Mouse (Mus musculus) mature B cell (primary cell): Measurements from ENCODE around the gene Tectb.
"Not testable (repeated sequence)": the region's sequence is repeated elsewhere in the genome, so short reads cannot be mapped to it uniquely, and the experiment has no call there.

Experiments used
- in situ Hi-C: fragments of 300-500 bp; cut with MboI; formaldehyde crosslinking; loops from 2 replicates; pipeline ENCODE4 v1.14.3; 2019

Tectb gene

DNA sequence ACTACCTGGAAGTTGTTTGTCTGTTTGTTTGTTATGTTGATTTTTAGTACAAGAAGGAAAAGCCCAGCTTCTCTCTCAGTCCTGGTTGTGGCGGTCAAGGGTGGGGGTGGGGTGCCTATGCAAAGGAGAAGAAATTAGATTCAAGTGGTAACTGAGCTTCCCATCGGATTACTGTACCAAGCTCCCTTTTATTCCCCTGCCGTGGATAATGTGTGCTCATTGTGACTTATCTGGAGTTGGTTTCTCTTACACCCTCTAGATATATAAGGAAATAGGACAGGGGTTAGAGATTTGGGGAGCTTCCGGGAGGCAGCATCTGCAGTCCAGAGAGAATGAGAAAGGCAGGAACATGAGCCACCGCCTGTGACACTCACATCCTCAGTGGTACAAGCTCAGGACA, at the start of gene Tectb:
Gene Tectb (plus strand): TSS at position 301 of the 400 bp plus-strand sequence.
- in situ Hi-C loops = no loop called here

DNA sequence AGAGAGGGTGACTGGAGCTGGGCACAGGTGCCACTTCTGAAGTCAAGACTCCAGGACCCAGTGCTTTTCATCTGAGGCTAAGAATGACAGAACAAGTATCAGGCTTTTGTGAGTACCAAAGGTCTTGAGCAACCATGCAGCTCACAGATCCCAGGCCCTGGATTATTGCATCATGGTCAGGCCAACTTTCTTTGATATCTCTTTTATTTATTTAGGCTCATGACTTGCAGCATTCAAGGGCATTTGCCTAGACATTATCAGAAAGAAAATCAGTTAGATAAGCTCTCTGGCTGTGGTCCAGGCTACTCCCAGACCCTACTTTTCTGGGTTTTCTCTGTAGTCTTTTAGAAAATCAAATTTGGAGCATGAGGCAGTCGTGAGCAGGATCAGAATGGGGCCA, 48.8 kb upstream of the Tectb start:
- in situ Hi-C loops = no loop called here

DNA sequence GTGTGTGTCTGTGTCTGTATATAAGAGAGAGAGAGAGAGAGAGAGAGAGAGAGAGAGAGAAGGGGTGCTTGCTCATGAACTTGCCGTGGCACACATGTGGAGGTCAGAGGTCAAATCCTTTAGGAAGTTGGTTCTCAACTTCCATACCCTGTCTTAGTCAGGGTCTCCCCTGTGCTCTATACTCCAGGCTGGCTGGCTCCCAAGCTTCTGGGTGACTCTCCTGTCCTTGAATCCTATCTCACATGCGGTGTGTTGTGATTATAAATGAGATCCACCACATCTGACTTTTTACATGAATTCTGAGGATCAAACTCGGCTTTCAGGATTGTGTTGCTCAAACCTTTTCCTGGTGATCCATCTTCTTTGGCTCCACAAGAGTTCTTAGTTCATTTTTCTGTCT, 48.1 kb upstream of the Tectb start:
- in situ Hi-C loops = no loop called here

DNA sequence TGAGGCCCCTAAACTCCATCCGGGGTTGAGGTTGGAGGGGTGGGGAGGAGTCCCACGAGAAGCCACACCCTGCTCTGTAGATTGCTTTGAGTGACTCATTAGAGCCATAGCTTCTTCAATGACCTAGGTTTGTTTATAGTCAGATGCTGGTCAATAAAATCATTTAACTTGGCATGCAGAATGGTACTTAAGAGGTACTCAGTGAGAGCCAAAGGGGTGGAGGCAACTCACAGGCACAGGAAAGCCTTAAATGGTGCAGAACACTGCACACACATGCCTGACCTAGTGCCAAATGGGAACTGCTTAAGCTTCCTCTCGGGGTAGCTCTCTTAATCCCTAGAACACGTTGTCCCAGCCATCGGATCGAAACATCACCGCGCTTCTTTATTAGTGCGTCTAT, 46.0 kb upstream of the Tectb start:
- in situ Hi-C loops = no loop called here

DNA sequence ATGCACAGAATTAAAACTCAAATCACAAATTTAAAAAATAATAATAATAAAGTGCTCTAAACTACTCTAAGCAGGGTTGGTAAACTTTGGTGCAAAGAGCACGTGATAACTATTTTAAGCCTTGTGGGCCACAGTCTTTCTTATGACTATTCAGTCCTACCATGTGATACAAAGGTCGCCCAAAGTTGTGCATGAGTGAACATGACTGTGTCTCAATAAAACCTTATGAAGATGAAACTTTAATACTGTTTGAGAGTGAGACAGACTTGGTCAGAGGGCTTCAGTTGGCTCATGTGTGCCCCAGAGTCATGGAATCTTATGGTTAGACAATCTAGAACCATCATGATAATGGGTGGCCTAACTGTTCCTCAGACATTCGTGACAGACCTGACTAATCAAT, 44.6 kb upstream of the Tectb start:
- in situ Hi-C loops = no loop called here

DNA sequence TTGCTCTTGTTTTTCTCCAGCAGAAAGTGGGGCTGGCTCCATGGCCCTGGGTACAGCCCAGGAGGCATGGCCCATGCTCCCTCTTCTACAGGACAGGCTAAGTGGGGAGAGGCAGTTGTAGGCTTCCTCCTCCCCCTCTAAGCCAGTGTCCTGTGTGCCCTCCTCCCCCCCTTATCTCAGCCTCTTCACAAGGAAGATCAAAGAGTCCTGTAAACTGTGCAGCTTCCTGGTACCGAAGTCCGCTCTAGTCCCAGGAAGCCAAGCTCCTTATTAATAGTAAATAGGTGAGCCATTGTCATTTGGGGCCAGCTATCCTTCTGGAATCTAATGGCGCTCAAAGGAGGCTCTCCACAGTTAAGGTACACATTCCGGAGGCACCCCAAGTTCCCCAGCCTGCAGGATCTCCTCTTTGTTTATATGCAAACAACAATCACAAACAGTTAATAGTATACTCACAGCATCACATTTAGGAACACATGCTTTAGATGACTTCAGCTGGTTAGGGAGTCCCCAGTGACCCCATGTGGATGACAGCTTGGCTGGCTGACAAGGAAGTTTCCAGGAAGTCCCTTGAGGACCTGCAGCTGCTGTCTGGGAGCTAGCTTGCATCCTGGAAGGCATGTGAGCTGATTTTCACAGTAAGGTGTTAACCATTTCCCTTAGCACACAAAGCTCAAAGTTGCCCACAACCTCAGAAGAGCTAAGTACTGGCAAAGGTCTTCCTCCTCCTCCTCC, 43.7 kb upstream of the Tectb start:
- in situ Hi-C loops = no loop called here

DNA sequence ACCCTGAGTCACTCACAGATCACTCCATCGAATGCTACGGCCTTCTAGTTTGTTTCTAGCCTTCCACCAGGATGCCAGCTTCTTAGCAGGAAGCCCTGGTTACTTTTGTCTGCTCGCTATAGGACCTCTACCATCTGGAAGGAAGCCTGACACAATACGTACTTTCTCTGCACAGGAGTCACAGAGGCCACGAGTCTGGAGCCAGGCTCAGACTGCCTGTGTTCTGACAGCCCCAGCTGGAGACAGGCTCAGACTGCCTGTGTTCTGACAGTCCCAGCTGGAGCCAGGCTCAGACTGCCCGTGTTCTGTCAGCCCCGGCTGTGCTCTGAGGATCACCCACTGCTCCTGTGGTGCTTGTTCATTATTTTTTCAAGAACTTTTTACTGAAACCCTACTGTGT, 42.6 kb upstream of the Tectb start:
- in situ Hi-C loops = no loop called here

DNA sequence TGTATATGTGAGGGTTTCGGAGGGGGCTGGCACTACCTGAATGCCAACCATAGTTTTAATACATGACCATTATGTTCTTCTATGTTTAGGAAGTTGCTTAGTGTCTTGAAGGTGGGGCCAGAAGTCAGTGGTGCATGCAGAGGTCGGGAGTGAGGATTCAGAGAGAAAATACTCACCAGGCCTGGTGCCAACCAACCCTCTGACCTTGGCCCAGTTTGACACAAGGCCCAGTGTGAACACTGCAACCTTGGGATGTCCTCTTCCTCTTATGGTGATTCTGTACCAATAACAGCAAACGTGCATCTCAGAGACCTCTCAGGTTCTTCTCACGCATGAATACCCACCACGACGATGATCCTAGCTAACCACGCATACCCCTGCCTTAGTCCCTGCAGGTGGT, 42.0 kb upstream of the Tectb start:
- in situ Hi-C loops = no loop called here

DNA sequence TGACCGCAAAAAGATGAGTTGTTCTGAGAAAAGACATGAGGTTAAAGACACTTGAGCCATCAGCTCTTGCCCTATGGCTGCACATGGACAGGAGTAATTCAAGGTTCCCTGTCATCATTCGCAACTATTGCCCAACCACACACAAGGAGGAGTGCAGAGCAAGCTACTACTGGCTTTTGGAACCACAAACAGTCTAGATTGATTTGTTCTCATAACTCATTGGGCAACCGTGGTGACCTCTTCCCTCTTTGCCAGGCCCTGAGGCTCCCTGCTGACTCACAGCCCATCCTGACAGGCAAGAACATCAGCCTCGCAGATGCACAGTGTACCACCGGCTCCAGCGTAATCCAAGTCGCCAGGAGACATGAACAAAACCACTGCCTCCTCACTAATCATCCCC, 41.2 kb upstream of the Tectb start:
- in situ Hi-C loops = no loop called here

DNA sequence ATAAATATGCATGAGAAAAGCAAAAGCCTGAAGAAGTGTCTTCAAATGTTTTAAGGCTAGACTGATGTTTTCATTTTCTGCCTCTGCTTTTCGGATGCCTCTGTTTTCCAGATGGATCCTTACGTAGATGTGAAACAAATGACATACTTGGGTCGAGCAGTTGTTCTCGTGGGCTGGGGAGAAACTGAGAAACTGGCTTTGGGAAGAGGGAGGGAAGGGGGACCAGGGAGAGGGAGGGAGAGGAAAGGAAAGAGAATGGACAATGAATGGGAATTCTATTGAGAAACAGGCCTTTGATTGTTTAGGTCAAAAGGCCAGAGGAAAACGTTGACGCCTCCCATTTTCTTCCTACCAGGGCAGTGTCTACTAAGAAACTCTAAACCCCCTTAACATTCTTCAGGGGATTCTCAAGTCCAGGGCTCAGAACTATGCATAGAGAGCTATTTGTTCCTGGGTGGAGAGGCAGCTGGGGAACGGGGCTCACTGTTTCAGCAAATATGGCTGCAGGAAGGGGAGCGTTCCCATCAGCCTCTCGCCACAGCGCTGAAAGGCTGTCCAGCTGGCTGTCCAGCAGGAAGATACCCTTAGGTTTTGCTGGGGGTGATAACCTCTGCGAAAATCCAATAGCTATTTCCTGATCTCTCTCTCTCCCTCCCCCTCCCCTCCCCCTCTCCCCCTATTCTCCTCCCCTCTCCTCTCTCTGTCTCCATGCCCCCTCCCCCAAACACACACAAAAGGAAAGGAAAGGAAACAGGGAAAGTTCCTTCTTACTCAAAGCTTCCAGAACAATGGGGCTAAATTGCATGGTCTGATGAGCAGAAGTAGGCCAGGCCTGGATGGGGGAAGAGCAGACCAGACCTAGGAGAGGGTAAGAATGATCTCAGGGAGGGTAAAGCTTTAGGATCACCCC, 36.9 kb upstream of the Tectb start:
- in situ Hi-C loops = no loop called here

DNA sequence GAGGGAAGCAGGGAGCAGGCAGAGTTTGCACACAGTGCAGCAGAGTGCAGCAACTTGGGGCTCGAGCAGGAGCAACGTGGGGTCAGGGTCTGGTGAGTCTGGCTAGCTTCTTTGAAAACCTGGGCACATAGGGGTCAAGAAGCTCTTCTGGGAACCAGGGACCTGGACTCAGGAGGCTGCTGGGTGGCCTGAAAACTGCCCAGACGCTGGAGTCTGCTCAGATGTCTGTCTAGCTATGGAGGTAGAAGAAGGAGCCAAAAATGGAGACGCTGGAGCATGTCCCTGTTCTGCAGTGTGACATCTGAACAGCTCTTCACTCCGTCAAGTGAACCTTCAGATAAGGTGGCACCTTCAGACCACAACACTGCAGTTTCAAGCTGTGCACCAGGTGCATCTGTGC, 35.8 kb upstream of the Tectb start:
- in situ Hi-C loops = no loop called here

DNA sequence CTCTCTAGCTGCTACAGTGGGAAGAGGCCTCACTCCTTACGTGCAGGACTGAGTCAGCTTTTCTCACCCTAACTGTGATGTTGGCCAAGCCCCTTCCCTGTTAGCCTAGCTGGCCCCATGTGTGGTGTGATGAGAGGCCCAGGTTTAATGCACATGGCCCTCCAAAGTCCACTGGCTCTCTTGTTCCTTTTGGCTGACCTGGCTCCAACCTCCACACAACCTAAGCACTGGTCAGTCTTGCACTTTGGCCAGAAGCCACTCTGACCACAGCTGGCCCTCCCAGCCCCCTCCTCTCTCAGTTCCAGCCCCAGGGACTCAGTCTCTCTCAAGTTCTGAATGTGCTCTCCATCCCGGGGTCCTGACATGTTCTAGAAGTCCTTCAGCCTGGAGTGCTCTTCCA, 35.4 kb upstream of the Tectb start:
- in situ Hi-C loops = no loop called here

DNA sequence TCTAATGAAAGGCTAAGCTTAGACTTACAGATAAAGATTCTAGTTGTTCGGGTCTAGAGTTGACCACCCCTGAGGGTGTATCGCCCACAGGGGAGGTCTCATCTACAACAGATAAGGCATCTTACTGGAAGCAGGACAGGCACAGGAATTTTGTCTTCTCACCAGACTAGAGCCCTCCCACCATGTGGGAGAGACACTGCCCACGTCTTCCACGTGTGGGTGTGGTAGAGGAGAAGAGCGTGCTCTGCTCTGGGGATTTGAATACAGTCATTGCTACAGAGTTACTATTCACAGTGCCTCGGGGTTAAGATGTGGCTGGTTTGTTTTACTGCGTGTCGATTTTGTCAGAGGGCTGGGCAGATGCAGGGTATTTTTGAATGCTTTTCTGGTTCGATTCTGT, 33.0 kb upstream of the Tectb start:
- in situ Hi-C loops = no loop called here

DNA sequence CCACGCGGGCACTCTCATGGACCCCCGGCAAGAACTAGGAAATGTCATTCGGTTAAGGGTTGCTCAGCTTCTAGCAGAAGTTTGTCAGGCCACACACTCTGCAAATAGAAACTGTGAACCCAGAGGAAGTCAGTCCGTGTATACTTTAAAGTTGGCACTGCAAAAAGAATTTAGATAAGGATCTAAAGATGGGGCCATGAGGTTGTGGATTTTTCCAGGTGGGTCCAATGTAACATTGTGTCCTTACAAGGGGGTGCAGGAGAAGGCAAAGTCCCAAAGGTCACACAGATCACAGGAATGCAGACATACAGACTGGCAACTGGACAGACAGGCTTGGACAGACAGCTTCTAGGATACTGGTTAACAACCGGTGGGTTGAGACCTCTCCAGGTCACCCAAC, 32.4 kb upstream of the Tectb start:
- in situ Hi-C loops = no loop called here

DNA sequence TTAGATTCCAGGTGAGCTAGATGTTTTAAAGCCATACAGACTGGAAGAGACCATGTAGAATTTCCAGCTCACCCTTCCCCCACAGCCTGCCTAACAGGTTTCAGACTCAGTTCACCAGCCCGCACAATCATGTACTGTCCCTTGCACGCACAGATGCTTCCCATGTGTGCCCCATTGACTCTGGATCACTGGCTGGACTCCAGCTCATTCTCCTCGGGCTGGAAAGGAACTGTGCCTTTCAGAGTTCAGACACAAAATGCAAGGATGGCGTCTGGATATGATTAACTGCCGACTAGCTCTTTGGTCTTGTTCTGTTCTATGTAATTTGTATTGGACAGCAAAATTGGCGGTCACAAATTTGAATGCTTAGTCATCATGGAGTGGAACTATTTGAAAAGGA, 30.9 kb upstream of the Tectb start:
- in situ Hi-C loops = no loop called here

DNA sequence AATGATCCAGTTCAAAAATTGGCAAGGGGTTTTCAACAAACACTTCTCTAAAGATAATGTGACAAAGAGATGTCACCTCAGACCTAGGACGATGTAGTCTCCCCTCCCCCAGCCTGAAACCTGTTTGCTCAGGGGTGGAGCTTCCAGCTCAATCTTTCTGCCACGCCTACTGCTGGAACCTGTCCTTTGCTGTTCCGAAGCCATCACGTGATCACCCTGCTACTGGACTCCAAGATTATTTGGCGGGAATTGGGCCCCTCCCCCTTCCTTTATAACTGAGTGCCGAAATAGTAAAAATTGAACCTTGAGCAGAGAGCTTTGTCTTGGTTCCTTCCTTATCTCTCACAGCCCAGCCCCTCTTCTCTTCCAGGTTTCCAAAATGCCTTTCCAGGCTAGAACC, 28.3 kb upstream of the Tectb start:
- in situ Hi-C loops = not testable (repeated sequence)

DNA sequence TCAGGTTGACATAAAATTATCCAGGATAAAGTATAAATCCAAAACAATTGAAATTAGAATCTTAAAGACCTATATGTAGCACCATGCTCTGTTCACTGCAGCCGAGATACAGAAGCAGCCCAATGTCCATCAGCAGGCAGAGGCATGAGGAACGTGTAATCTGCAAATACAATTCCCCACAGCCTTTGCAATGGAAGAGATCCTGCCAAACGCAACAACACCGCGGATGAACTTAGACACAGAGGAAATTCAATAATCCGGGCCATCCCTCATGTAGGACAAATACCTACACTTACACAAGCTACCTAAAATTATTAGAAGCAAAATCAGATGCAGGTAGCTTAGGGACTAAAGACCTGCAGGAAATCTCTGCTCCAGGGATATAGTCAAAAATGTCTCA, 27.6 kb upstream of the Tectb start:
- in situ Hi-C loops = no loop called here

DNA sequence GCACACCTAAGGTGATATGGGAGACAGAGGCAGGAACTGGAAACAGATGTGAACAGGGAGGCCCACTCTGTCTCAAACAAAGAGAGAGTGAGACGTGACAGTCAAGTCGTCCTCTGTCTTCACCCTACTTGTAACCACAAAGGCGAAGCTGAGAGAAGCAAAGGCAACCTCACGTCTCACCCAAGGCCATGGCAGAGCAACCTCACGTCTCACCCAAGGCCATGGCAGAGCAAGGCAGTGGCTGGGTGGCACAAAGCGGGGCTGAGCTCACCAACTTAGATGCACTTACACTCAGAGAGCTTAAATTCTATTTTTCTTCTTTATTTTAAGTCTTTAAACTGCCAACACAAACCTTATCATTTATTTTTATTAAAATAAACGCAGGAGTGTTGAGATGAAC, 23.5 kb upstream of the Tectb start:
- in situ Hi-C loops = no loop called here

DNA sequence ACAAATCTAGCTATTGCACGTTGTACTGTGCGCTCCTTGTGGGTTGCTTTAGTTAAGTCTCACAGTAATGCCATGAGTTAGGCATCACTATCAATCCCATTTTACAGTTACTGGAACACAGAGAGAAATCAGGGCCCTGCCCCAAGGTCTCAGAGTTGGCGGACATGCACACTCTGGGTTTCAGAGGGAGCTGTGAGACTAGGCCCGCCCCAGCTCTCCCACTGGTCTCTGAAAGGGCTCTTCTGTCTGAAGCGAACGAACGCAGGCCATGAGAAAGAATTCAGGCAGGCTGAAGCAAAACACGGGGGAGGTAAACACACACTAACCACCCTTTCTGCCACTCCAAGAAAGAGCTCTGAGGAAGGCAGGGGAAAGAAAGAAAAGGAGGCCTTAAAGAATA, 21.9 kb upstream of the Tectb start:
- in situ Hi-C loops = no loop called here

DNA sequence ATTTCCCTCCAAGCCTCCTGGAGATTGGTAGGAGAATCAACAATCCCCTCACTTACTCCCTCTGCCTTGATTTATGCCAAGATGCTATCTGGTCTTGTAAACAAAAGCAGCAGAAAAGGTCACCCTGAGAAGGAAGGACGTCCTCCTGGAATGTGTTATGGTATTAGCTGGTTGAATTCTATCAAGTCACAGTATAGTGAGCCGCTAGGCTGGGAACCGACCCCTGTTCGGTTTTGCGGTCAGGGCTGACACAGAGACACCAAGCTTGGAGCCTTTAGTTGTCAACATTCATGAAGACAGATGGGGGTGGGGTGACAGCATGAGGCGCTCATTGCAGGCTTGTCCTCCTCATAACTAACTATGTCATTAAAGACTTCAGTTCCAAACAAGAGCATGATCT, 20.7 kb upstream of the Tectb start:
- in situ Hi-C loops = no loop called here

DNA sequence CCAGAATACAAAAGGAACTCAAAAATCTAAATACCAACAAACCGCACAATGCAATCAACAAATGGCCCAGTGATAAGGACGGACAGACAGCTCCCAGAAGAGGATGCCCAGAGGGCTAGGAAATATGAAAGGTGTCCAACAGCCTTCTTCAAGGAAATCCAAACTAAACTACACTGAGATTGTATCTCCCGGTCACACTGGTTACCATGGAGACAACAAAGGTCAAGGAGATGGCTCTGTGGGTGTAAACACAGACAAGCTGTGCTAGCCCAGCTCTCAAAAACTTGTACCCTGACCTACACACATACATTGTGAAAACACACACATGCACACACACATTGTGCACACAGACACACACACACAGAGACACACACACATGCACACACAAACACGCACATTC, 18.3 kb upstream of the Tectb start:
- in situ Hi-C loops = no loop called here

DNA sequence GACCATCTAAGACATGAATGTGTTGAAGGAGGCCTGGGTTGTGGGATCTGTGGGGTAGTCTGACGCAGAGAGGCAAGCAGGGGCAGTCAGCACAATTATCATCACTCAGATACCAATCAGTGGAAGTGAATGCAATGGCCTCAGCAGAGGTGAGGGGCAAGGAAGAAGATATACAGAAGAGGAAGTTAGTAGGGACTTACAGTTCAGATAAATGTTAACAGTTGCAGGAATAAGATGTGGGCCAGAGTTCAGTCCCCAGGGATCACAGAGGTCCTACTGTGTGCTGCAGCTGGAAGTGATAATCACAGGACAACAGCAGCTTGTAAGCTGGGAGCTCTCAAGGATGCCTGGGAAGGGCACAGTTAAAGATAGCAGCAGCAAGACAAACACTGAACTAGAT, 16.4 kb upstream of the Tectb start:
- in situ Hi-C loops = no loop called here

DNA sequence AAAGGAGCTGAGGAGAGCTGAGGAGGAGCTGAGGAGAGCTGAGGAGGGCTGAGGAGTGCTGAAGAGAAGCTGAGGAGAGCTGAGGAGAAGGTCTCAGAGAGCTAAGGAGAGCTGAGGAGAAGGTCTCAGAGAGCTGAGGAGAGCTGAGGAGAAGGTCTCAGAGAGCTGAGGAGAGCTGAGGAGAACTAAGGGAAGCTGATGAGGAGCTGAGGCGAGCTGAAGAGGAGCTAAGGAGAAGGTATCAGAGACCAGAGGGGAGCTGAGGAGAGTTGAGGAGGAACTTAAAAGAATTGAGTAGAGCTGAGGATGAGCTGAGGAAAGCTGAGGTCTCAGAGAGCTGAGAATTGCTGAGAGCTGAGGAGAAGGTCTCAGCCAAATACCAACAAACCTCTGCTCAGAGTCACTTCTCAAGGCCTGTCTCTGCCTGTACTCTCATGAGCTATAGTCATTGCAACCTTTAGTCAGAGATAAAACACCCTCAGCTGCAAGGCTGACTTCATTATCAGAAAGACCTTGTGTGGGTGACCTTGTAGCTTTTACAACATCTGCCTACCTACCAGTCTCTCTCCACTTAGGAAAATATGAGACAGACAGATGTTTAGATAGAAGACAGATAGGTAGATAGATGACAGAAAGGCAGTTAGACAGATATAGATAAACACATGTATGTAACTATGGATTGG, 15.2 kb upstream of the Tectb start:
- in situ Hi-C loops = no loop called here
